9 mouse cellular contexts compared by ENCODE assay signal in genomic region chr12:51882606-51883296, GRCm38 (mm10). TPM values are rescaled to one million over a fixed set of nuclear protein-coding genes. Genes with fewer than 3 reads are reported as not detected.
DNase-seq lines count a peak whose midpoint lies in the region; ATAC-seq and TF ChIP-seq lines count a peak whose summit lies in the region.
"Had no signal": no experiment of that assay in that cellular context is flagged by ENCODE, and none has a peak within 500 bp of the region (broad histone marks: within the 10 kb centered on the region; RNA-seq: fewer than 3 reads in every experiment).

No protein-coding gene starts in this region.

- H3K9ac ChIP-seq in hindbrain, embryonic 16.5 days (ENCODE audit: low read depth, low read length), result no peak overlapping the region
- H3K9ac ChIP-seq in hindbrain, embryonic 11.5 days (ENCODE audit: low read depth, low read length), result no peak overlapping the region
- H3K9ac ChIP-seq in heart, embryonic 14.5 days (ENCODE audit: low read length), result no peak overlapping the region

- no peaks in the 10 kb centered on the region for H3K9me3 ChIP-seq in hindbrain, embryonic 16.5 days (ENCODE audit: control insufficient read depth, low read length)
- H3K9me3 ChIP-seq in hindbrain, embryonic 11.5 days (ENCODE audit: control insufficient read depth, low read length), result no peaks in the 10 kb centered on the region
- no peaks in the 10 kb centered on the region for H3K9me3 ChIP-seq in heart, embryonic 14.5 days (ENCODE audit: control insufficient read depth, low read length)

- TF ChIP-seq CTCF in C2C12 (IDR thresholded peaks at IDR 0.05; ENCODE audit: control insufficient read depth, insufficient read depth, insufficient read length), result no peak
- no peak for TF ChIP-seq CTCF in cerebellum, adult 2 months (IDR thresholded peaks at IDR 0.05; ENCODE audit: borderline replicate concordance, insufficient read depth, low read depth, low read length)

- no peaks in the 10 kb centered on the region for H3K79me2 ChIP-seq in C2C12 (ENCODE audit: control insufficient read depth, insufficient read depth)

- DNase-seq in hindbrain, embryonic 11.5 days (ENCODE audit: low spot score), result no peak
- peak; percentile 44 to 69 for DNase-seq in cerebellum, adult 2 months
- DNase-seq in lung, postnatal 4 days, result peak; percentile 50 to 64

- H3K4me2 ChIP-seq in hindbrain, embryonic 16.5 days (ENCODE audit: low read length), result no peak overlapping the region
- no peak overlapping the region for H3K4me2 ChIP-seq in hindbrain, embryonic 11.5 days (replicated peaks; ENCODE audit: low read depth, low read length)
- no peak overlapping the region for H3K4me2 ChIP-seq in heart, embryonic 14.5 days (ENCODE audit: low read length)

- H3K4me3 ChIP-seq in hindbrain, embryonic 16.5 days (ENCODE audit: low read length), result no peak overlapping the region
- H3K4me3 ChIP-seq in hindbrain, embryonic 11.5 days (ENCODE audit: low read depth, low read length), result no peak overlapping the region
- H3K4me3 ChIP-seq in C2C12 (ENCODE audit: insufficient read depth, poor library complexity, severe bottlenecking), result no peak overlapping the region
- no peak overlapping the region for H3K4me3 ChIP-seq in cerebellum, adult 2 months (replicated peaks; ENCODE audit: insufficient read depth, low read depth, low read length)
- no peak overlapping the region for H3K4me3 ChIP-seq in heart, embryonic 14.5 days (ENCODE audit: control insufficient read depth in 1 of 2, insufficient read depth in 1 of 2, low read depth in 1 of 2, low read length in 2 of 2)
- H3K4me3 ChIP-seq: erythroblast, embryonic 14.5 days had no signal

- no peaks in the 10 kb centered on the region for H3K4me1 ChIP-seq in hindbrain, embryonic 16.5 days (ENCODE audit: control insufficient read depth, insufficient read depth, low read depth, low read length)
- no peaks in the 10 kb centered on the region for H3K4me1 ChIP-seq in hindbrain, embryonic 11.5 days (replicated peaks; ENCODE audit: control insufficient read depth, insufficient read depth, low read length)
- peaks cover 6% of the 10 kb centered on the region for H3K4me1 ChIP-seq in cerebellum, adult 2 months (ENCODE audit: control insufficient read depth, insufficient read depth, low read length)
- H3K4me1 ChIP-seq in heart, embryonic 14.5 days (ENCODE audit: control insufficient read depth in 2 of 2, insufficient read depth in 2 of 2, low read length in 2 of 2), result peaks cover 3 to 6% of the 10 kb centered on the region in 2 experiments; a peak in 1 of 4 replicates

- WGBS in hindbrain, embryonic 16.5 days, result 71% methylated on average over 6 of the region's 6 CpGs
- WGBS in hindbrain, embryonic 11.5 days, result 96% methylated on average over 6 of the region's 6 CpGs
- WGBS in cerebellum, adult 2 months, result 40% methylated on average over 6 of the region's 6 CpGs
- 73% methylated on average over 6 of the region's 6 CpGs for WGBS in heart, embryonic 14.5 days

- no peaks in the 10 kb centered on the region for H3K79me3 ChIP-seq in C2C12 (ENCODE audit: low read depth)

- peak overlapping the region; percentile 52 for H3ac ChIP-seq in C2C12 (ENCODE audit: control insufficient read depth, insufficient read length, low read depth)

- no peaks in the 10 kb centered on the region for H3K27me3 ChIP-seq in hindbrain, embryonic 16.5 days (replicated peaks; ENCODE audit: control insufficient read depth, insufficient read depth, low read length)
- no peaks in the 10 kb centered on the region for H3K27me3 ChIP-seq in hindbrain, embryonic 11.5 days (ENCODE audit: control insufficient read depth, insufficient read depth, low read length)
- no peaks in the 10 kb centered on the region for H3K27me3 ChIP-seq in C2C12 (ENCODE audit: control insufficient read depth, insufficient read depth, insufficient read length)
- H3K27me3 ChIP-seq in cerebellum, adult 2 months (ENCODE audit: control insufficient read depth, insufficient read depth, low read length), result no peaks in the 10 kb centered on the region
- no peaks in the 10 kb centered on the region for H3K27me3 ChIP-seq in heart, embryonic 14.5 days (ENCODE audit: control insufficient read depth, insufficient read depth, low read length)

- no peak for TF ChIP-seq POLR2A in cerebellum, adult 2 months (IDR thresholded peaks at IDR 0.05; ENCODE audit: borderline replicate concordance, insufficient read depth, low read length)

- ATAC-seq in hindbrain, embryonic 16.5 days, result peak; percentile 75
- ATAC-seq in hindbrain, embryonic 11.5 days (ENCODE audit: low FRiP score), result no peak
- ATAC-seq in heart, embryonic 14.5 days (ENCODE audit: insufficient number of reproducible peaks, insufficient read depth, low FRiP score, low read depth), result no peak
- ATAC-seq in inflammation-experienced regulatory T-cells, adult 6 months, result no peak
- ATAC-seq in megakaryocyte-erythroid progenitor cell, adult 5-6 weeks (replicated peaks; ENCODE audit: low FRiP score, low TSS enrichment, poor library complexity, severe bottlenecking), result no peak

- peak overlapping the region; percentile 21; the same call in 1 of the 2 replicates for H3K27ac ChIP-seq in hindbrain, embryonic 16.5 days (ENCODE audit: low read depth, low read length)
- no peak overlapping the region for H3K27ac ChIP-seq in hindbrain, embryonic 11.5 days (ENCODE audit: low read depth, low read length)
- H3K27ac ChIP-seq in cerebellum, adult 2 months (ENCODE audit: insufficient read depth, low read length), result peak overlapping the region; percentile 36; the same call in 1 of the 2 replicates
- H3K27ac ChIP-seq in heart, embryonic 14.5 days (replicated peaks in 1 of 2; ENCODE audit: control insufficient read depth in 1 of 2, insufficient read depth in 1 of 2, low read depth in 2 of 2, low read length in 2 of 2), result peak overlapping the region; percentile 34 to 39; a peak in 2 of 4 replicates

- H3K36me3 ChIP-seq in hindbrain, embryonic 16.5 days (ENCODE audit: control insufficient read depth, insufficient read depth, low read length), result peaks cover 14% of the 10 kb centered on the region
- H3K36me3 ChIP-seq in hindbrain, embryonic 11.5 days (ENCODE audit: control insufficient read depth, insufficient read depth, low read length), result no peaks in the 10 kb centered on the region
- H3K36me3 ChIP-seq in C2C12 (ENCODE audit: control insufficient read depth, insufficient read depth), result peaks cover 58% of the 10 kb centered on the region
- H3K36me3 ChIP-seq in heart, embryonic 14.5 days (ENCODE audit: control insufficient read depth, insufficient read depth, low read length), result peaks cover 66% of the 10 kb centered on the region

TF ChIP-seq in C2C12, 6 proteins besides CTCF, POLR2A, EP300 and RAD21:
- no peak for TF ChIP-seq USF1 (IDR thresholded peaks at IDR 0.05; ENCODE audit: low read depth)
- peak; percentile 89 for TF ChIP-seq MYOD1 (IDR thresholded peaks at IDR 0.05; ENCODE audit: control insufficient read depth, insufficient read length, low read depth)
- peak; percentile 75 for TF ChIP-seq FOSL1 (IDR thresholded peaks at IDR 0.05; ENCODE audit: insufficient read depth, low read length, poor library complexity, severe bottlenecking)
TF ChIP-seq in C2C12: peak in this region for 2.

RNA-seq across cellular contexts. Expression of gene Hectd1, which starts 53.4 kb away (rescaled TPM):
- 31.3 and 33.3 TPM in 2 replicates for polyA plus RNA-seq in hindbrain, embryonic 16.5 days (2015; fragmentation: Nextera tagmentation; extraction: Ambion mirVana)
- polyA plus RNA-seq in hindbrain, embryonic 11.5 days (2014; fragmentation: Nextera tagmentation; extraction: Ambion mirVana), result 35.0 and 44.5 TPM in 2 replicates
- 17.4 TPM for polyA plus RNA-seq in C2C12 (2012; fragmentation: generic; extraction: Trizol)
- polyA plus RNA-seq in cerebellum, adult 2 months (2012; rRNA removed), result 39.4 and 41.9 TPM in 2 replicates
- polyA plus RNA-seq in heart, embryonic 14.5 days (2014; fragmentation: Nextera tagmentation; extraction: Ambion mirVana), result 43.3 and 43.6 TPM in 2 replicates
- polyA plus RNA-seq in inflammation-experienced regulatory T-cells, adult 6 months (2017; shearing (Covaris generic)), result 10 to 100 TPM; 58.9 to 78.1 (median 63.5) TPM
- total RNA-seq in megakaryocyte-erythroid progenitor cell, adult 5-6 weeks (2014; fragmentation: Nextera tagmentation), result 87.4 and 132 TPM in 2 replicates
- total RNA-seq in megakaryocyte-erythroid progenitor cell, adult 5-6 weeks (2017), result 186 and 187 TPM in 2 replicates
